Mouse (Mus musculus): ENCODE measurements around the gene Pakap. TPM values are rescaled to one million over a fixed set of nuclear protein-coding genes. Genes with fewer than 3 reads are reported as not detected.

Pakap gene
- total and polyA plus RNA-seq, 3 experiments, result not detected

GRCm38 (mm10) chr4:57557102-57557501 is 10.9 kb upstream of the Pakap start:
- Histone ChIP-seq H3K36me3 (replicated peaks) (no peaks in the 10 kb centered on the region), H3K4me3 (ENCODE audit: low read depth, low read length) (no peak overlapping the region), H3K9me3 (replicated peaks) (peaks cover 60% of the 10 kb centered on the region), H3K27me3 (ENCODE audit: insufficient read depth, low read length) (no peaks in the 10 kb centered on the region), H3K4me1 (ENCODE audit: insufficient read depth, low read depth, low read length) (no peaks in the 10 kb centered on the region)
- TF ChIP-seq POLR2AphosphoS5 (IDR thresholded peaks at IDR 0.05; ENCODE audit: insufficient replicate concordance, low read depth, low read length), result no peak
- TF ChIP-seq CTCF (IDR thresholded peaks at IDR 0.05; ENCODE audit: low read depth, low read length), result no peak
- no peak for TF ChIP-seq TAL1 (conservative IDR thresholded peaks at IDR 0.05; ENCODE audit: low read depth, low read length)
- TF ChIP-seq GATA1 (IDR thresholded peaks at IDR 0.05; ENCODE audit: borderline replicate concordance, low read length), result no peak
- TF ChIP-seq GATA2 (IDR thresholded peaks at IDR 0.05; ENCODE audit: borderline replicate concordance, low read depth, low read length), result no peak
- ATAC-seq (ENCODE audit: extremely low read depth, insufficient number of reproducible peaks, low FRiP score, poor library complexity, severe bottlenecking) (no peak), DNase-seq (ENCODE audit: low spot score) (no peak)

- DNase-seq (ENCODE audit: low spot score) (no peak), ATAC-seq (ENCODE audit: extremely low read depth, insufficient number of reproducible peaks, low FRiP score, poor library complexity, severe bottlenecking) (no peak)
- no peaks in the 10 kb centered on the region for H3K36me3 ChIP-seq (replicated peaks)
- peaks cover 58% of the 10 kb centered on the region for H3K9me3 ChIP-seq (replicated peaks)
- H3K4me1 ChIP-seq (ENCODE audit: insufficient read depth, low read depth, low read length), result no peaks in the 10 kb centered on the region
- TF ChIP-seq GATA1 (IDR thresholded peaks at IDR 0.05; ENCODE audit: borderline replicate concordance, low read length), result no peak
- no peak for TF ChIP-seq GATA2 (IDR thresholded peaks at IDR 0.05; ENCODE audit: borderline replicate concordance, low read depth, low read length)
- no peak for TF ChIP-seq CTCF (IDR thresholded peaks at IDR 0.05; ENCODE audit: low read depth, low read length)
- TF ChIP-seq TAL1 (conservative IDR thresholded peaks at IDR 0.05; ENCODE audit: low read depth, low read length), result no peak
- TF ChIP-seq POLR2AphosphoS5 (IDR thresholded peaks at IDR 0.05; ENCODE audit: insufficient replicate concordance, low read depth, low read length), result no peak
- no peaks in the 10 kb centered on the region for H3K27me3 ChIP-seq (ENCODE audit: insufficient read depth, low read length)
- no peak overlapping the region for H3K4me3 ChIP-seq (ENCODE audit: low read depth, low read length)
Measured at GRCm38 (mm10) chr4:57559438-57559837, 8.5 kb upstream of the Pakap start.

- Histone ChIP-seq H3K36me3 (replicated peaks) (no peaks in the 10 kb centered on the region), H3K9me3 (replicated peaks) (peaks cover 57% of the 10 kb centered on the region), H3K27me3 (ENCODE audit: insufficient read depth, low read length) (no peaks in the 10 kb centered on the region), H3K4me1 (ENCODE audit: insufficient read depth, low read depth, low read length) (no peaks in the 10 kb centered on the region), H3K4me3 (ENCODE audit: low read depth, low read length) (no peak overlapping the region)
- ATAC-seq (ENCODE audit: extremely low read depth, insufficient number of reproducible peaks, low FRiP score, poor library complexity, severe bottlenecking) (no peak), DNase-seq (ENCODE audit: low spot score) (no peak)
- no peak for TF ChIP-seq POLR2AphosphoS5 (IDR thresholded peaks at IDR 0.05; ENCODE audit: insufficient replicate concordance, low read depth, low read length)
- TF ChIP-seq GATA2 (IDR thresholded peaks at IDR 0.05; ENCODE audit: borderline replicate concordance, low read depth, low read length), result no peak
- no peak for TF ChIP-seq CTCF (IDR thresholded peaks at IDR 0.05; ENCODE audit: low read depth, low read length)
- no peak for TF ChIP-seq GATA1 (IDR thresholded peaks at IDR 0.05; ENCODE audit: borderline replicate concordance, low read length)
- no peak for TF ChIP-seq TAL1 (conservative IDR thresholded peaks at IDR 0.05; ENCODE audit: low read depth, low read length)
Measured at GRCm38 (mm10) chr4:57560010-57560409, 8.0 kb upstream of the Pakap start.

- no peaks in the 10 kb centered on the region for H3K36me3 ChIP-seq (replicated peaks)
- H3K4me1 ChIP-seq (ENCODE audit: insufficient read depth, low read depth, low read length), result no peaks in the 10 kb centered on the region
- TF ChIP-seq GATA2 (IDR thresholded peaks at IDR 0.05; ENCODE audit: borderline replicate concordance, low read depth, low read length) (no peak), TAL1 (conservative IDR thresholded peaks at IDR 0.05; ENCODE audit: low read depth, low read length) (no peak), POLR2AphosphoS5 (IDR thresholded peaks at IDR 0.05; ENCODE audit: insufficient replicate concordance, low read depth, low read length) (no peak)
- peaks cover 58% of the 10 kb centered on the region for H3K9me3 ChIP-seq (replicated peaks)
- H3K27me3 ChIP-seq (ENCODE audit: insufficient read depth, low read length), result no peaks in the 10 kb centered on the region
- DNase-seq (ENCODE audit: low spot score) (no peak), ATAC-seq (ENCODE audit: extremely low read depth, insufficient number of reproducible peaks, low FRiP score, poor library complexity, severe bottlenecking) (no peak)
- no peak overlapping the region for H3K4me3 ChIP-seq (ENCODE audit: low read depth, low read length)
Measured at GRCm38 (mm10) chr4:57561055-57561454, 6.9 kb upstream of the Pakap start.

GRCm38 (mm10) chr4:57565283-57565682 is 2.7 kb upstream of the Pakap start:
- no peaks in the 10 kb centered on the region for H3K27me3 ChIP-seq (ENCODE audit: insufficient read depth, low read length)
- no peak overlapping the region for H3K4me3 ChIP-seq (ENCODE audit: low read depth, low read length)
- no peak for DNase-seq (ENCODE audit: low spot score)
- H3K9me3 ChIP-seq (replicated peaks), result peaks cover 71% of the 10 kb centered on the region
- no peak for ATAC-seq (ENCODE audit: extremely low read depth, insufficient number of reproducible peaks, low FRiP score, poor library complexity, severe bottlenecking)
- TF ChIP-seq TAL1 (conservative IDR thresholded peaks at IDR 0.05; ENCODE audit: low read depth, low read length), result no peak
- no peak for TF ChIP-seq GATA1 (IDR thresholded peaks at IDR 0.05; ENCODE audit: borderline replicate concordance, low read length)
- no peak for TF ChIP-seq GATA2 (IDR thresholded peaks at IDR 0.05; ENCODE audit: borderline replicate concordance, low read depth, low read length)
- no peak for TF ChIP-seq POLR2AphosphoS5 (IDR thresholded peaks at IDR 0.05; ENCODE audit: insufficient replicate concordance, low read depth, low read length)
- TF ChIP-seq CTCF (IDR thresholded peaks at IDR 0.05; ENCODE audit: low read depth, low read length), result no peak
- H3K4me1 ChIP-seq (ENCODE audit: insufficient read depth, low read depth, low read length), result no peaks in the 10 kb centered on the region
- no peaks in the 10 kb centered on the region for H3K36me3 ChIP-seq (replicated peaks)

- no peaks in the 10 kb centered on the region for H3K4me1 ChIP-seq (ENCODE audit: insufficient read depth, low read depth, low read length)
- no peak overlapping the region for H3K4me3 ChIP-seq (ENCODE audit: low read depth, low read length)
- ATAC-seq (ENCODE audit: extremely low read depth, insufficient number of reproducible peaks, low FRiP score, poor library complexity, severe bottlenecking) (no peak), DNase-seq (ENCODE audit: low spot score) (no peak)
- TF ChIP-seq TAL1 (conservative IDR thresholded peaks at IDR 0.05; ENCODE audit: low read depth, low read length), result no peak
- TF ChIP-seq GATA1 (IDR thresholded peaks at IDR 0.05; ENCODE audit: borderline replicate concordance, low read length), result no peak
- TF ChIP-seq GATA2 (IDR thresholded peaks at IDR 0.05; ENCODE audit: borderline replicate concordance, low read depth, low read length), result no peak
- no peak for TF ChIP-seq CTCF (IDR thresholded peaks at IDR 0.05; ENCODE audit: low read depth, low read length)
- TF ChIP-seq POLR2AphosphoS5 (IDR thresholded peaks at IDR 0.05; ENCODE audit: insufficient replicate concordance, low read depth, low read length), result no peak
- no peaks in the 10 kb centered on the region for H3K36me3 ChIP-seq (replicated peaks)
- no peaks in the 10 kb centered on the region for H3K27me3 ChIP-seq (ENCODE audit: insufficient read depth, low read length)
- H3K9me3 ChIP-seq (replicated peaks), result peaks cover 70% of the 10 kb centered on the region
Measured at GRCm38 (mm10) chr4:57565811-57566210, 2.2 kb upstream of the Pakap start.

All from G1E (cell line).